Mouse (Mus musculus): ENCODE measurements at regions not wholly inside any gene's neighbourhood (a gene's known extent, or its start where the extent isn't known, plus 50 kb on each side); places are given as distances from the start of the nearest gene placed in this dataset.

DNA sequence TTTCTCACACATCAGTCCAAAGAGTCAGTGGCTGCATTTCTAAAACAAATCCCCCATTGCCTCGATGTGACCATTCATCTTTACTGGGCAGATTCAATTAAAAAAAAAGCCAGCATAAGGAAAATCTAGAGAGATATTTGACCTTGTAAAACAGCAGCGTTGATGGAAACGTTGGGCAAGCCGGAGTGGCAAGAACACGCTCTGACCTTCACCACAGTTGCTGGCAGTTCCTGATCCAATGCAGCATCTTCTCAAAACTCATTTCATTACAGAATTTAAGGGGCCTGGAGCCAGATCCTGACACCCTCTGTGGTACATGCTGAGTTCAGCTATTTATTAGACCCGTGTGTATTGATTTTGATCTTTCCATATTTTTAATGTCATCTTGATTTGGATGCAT is 225.7 kb upstream of the Rnd3 start:
- 87% methylated on average over 6 of the region's 6 CpGs for WGBS
- H3K36me3 ChIP-seq (ENCODE audit: control insufficient read depth, insufficient read depth, low read length) = no peaks in the 10 kb centered on the region
- H3K27ac ChIP-seq (ENCODE audit: low read depth, low read length) = no peak overlapping the region
- ATAC-seq (replicated peaks; ENCODE audit: low FRiP score) (no peak), DNase-seq (ENCODE audit: low spot score) (no peak)
- no peak overlapping the region for H3K9ac ChIP-seq (ENCODE audit: low read length)
- no peaks in the 10 kb centered on the region for H3K4me1 ChIP-seq (replicated peaks; ENCODE audit: control insufficient read depth, insufficient read depth, low read length)
- H3K9me3 ChIP-seq (ENCODE audit: control insufficient read depth, low read length) = no peaks in the 10 kb centered on the region
- H3K27me3 ChIP-seq (ENCODE audit: control insufficient read depth, insufficient read depth, low read length) = no peaks in the 10 kb centered on the region
- H3K4me2 ChIP-seq (ENCODE audit: low read depth, low read length, severe bottlenecking) = no peak overlapping the region
- no peak overlapping the region for H3K4me3 ChIP-seq (ENCODE audit: low read depth, low read length)

DNA sequence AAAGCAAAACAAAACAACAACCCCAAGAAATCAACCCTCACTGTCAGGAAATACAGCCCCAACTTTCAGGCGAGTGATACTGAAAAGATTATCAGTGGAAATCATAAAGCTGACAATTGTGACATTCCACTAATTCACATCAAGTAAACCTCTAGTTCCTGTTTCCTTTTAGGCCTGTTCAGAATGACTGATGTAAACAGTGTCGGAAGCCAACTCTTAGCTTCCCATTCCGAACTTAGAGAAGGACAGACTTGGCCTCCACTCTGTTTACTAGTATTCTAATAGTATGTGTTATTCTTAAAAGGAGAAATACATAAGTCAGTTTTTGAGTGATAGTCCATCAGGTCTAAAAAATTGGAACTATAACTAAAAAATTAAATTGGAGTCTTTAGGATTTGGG is 223.9 kb upstream of the Rnd3 start:
- H3K4me3 ChIP-seq (ENCODE audit: low read depth, low read length) = no peak overlapping the region
- no peaks in the 10 kb centered on the region for H3K36me3 ChIP-seq (ENCODE audit: control insufficient read depth, insufficient read depth, low read length)
- no peaks in the 10 kb centered on the region for H3K4me1 ChIP-seq (replicated peaks; ENCODE audit: control insufficient read depth, insufficient read depth, low read length)
- H3K9me3 ChIP-seq (ENCODE audit: control insufficient read depth, low read length) = no peaks in the 10 kb centered on the region
- H3K9ac ChIP-seq (ENCODE audit: low read length) = no peak overlapping the region
- no peaks in the 10 kb centered on the region for H3K27me3 ChIP-seq (ENCODE audit: control insufficient read depth, insufficient read depth, low read length)
- no peak for DNase-seq (ENCODE audit: low spot score)
- ATAC-seq (replicated peaks; ENCODE audit: low FRiP score) = no peak
- no peak overlapping the region for H3K4me2 ChIP-seq (ENCODE audit: low read depth, low read length, severe bottlenecking)
- WGBS = 86% methylated on average over 3 of the region's 3 CpGs
- no peak overlapping the region for H3K27ac ChIP-seq (ENCODE audit: low read depth, low read length)

DNA sequence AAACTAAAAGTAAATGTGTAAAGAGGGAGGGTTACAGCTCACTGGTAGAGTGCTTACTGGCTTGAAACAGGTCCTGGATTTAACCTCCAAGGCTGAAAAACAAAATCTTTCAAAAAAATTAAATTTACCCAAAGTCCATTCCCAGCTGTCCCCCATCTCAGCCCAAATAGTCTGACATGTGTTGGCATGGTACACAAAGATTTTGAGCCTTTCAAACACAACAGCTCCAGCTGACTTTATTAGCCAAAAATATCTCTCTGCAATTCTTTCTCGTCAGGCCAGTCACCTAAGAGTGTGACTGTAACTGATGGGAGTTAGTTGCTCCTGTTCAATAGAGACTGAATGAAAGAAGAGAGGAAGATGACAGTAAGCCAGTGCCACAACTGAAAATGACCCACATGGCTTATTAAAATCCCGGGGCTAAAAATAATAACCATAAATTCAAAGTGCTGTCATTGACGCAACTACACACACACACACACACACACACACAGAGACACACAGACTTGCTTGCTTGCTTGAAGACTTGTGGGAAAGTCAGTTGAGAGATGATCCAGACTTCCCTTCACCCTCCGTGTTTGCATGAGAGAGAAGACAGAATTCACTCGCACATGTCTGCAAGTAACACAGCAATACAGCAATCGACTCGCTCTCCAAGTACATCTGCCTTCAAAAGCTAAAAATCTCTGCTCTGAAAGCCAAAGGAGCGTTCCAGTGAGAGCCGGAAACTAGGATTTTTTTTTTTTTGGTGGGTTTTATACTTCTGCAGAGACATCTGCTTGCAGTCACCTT is 214.1 kb upstream of the Rnd3 start:
- no peaks in the 10 kb centered on the region for H3K9me3 ChIP-seq (ENCODE audit: control insufficient read depth, low read length)
- no peak overlapping the region for H3K27ac ChIP-seq (ENCODE audit: low read depth, low read length)
- H3K27me3 ChIP-seq (ENCODE audit: control insufficient read depth, insufficient read depth, low read length) = no peaks in the 10 kb centered on the region
- DNase-seq (ENCODE audit: low spot score) (no peak), ATAC-seq (replicated peaks; ENCODE audit: low FRiP score) (no peak)
- H3K36me3 ChIP-seq (ENCODE audit: control insufficient read depth, insufficient read depth, low read length) = no peaks in the 10 kb centered on the region
- H3K9ac ChIP-seq (ENCODE audit: low read length) = no peak overlapping the region
- 86% methylated on average over 9 of the region's 9 CpGs for WGBS
- no peak overlapping the region for H3K4me2 ChIP-seq (ENCODE audit: low read depth, low read length, severe bottlenecking)
- no peaks in the 10 kb centered on the region for H3K4me1 ChIP-seq (replicated peaks; ENCODE audit: control insufficient read depth, insufficient read depth, low read length)
- no peak overlapping the region for H3K4me3 ChIP-seq (ENCODE audit: low read depth, low read length)

DNA sequence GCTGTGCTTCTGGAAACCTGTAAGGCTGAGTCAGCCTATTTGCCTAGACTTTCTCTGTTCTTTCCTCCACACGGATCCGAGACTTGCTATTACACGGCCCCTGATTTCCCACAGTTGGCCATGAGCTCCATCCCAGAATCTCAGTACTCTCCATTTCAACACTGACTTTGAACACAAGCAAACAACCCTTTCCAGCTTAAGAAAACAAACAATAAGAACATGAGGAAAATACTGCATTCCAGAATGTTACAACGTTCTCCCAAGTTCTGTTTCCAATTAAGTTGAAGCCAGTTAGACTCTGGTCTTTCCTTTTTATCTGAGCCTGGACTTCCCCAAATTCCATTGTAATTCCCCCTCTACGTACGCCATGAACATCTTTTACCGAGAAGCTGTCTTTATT is 206.4 kb upstream of the Rnd3 start:
- H3K36me3 ChIP-seq (ENCODE audit: control insufficient read depth, insufficient read depth, low read length) = no peaks in the 10 kb centered on the region
- no peaks in the 10 kb centered on the region for H3K9me3 ChIP-seq (ENCODE audit: control insufficient read depth, low read length)
- no peak for DNase-seq (ENCODE audit: low spot score)
- 76% methylated on average over 7 of the region's 7 CpGs for WGBS
- ATAC-seq (replicated peaks; ENCODE audit: low FRiP score) = no peak
- no peak overlapping the region for H3K4me3 ChIP-seq (ENCODE audit: low read depth, low read length)
- no peaks in the 10 kb centered on the region for H3K4me1 ChIP-seq (replicated peaks; ENCODE audit: control insufficient read depth, insufficient read depth, low read length)
- H3K27me3 ChIP-seq (ENCODE audit: control insufficient read depth, insufficient read depth, low read length) = no peaks in the 10 kb centered on the region
- no peak overlapping the region for H3K9ac ChIP-seq (ENCODE audit: low read length)
- no peak overlapping the region for H3K27ac ChIP-seq (ENCODE audit: low read depth, low read length)
- no peak overlapping the region for H3K4me2 ChIP-seq (ENCODE audit: low read depth, low read length, severe bottlenecking)

DNA sequence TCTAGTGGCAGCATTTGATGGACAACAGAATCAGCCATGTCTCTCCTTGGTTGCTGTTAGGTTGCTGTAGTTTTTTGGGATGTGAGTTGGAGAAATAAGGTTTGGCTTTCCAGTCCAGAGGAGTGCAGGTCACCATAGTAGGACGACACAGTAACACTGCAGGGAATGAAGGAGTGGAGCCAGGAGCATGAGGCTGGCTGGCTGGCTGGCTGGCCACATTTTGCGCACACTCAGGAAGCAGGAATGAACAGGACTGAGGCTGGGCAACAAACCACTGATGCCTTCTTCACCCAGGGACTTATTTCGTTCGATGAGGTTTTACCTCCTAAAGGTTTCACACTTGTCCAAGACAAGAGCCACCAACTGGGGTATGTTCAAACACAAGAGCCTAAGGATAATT is 205.9 kb upstream of the Rnd3 start:
- DNase-seq (ENCODE audit: low spot score) = no peak

DNA sequence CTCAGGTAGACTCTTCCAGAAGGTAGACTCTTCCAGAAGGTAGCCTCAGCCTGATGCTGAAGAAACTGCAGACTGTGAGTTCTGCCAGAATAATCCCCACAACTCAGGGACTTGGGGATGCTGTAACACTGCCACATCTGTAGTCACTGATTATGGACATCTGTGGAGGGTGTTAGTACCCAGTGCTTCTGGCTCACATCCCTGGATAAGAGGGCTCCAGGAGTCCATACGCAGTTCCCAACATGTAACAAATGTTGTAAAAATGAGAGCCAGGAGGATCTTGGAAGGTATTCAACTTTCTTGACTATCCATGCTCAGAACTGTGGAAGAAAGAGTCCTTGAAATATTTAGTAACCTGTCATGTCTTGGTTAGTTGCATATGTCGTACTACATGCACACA is 200.7 kb upstream of the Rnd3 start:
- ATAC-seq (replicated peaks; ENCODE audit: low FRiP score) (no peak), DNase-seq (ENCODE audit: low spot score) (no peak)
- Histone ChIP-seq H3K4me2 (ENCODE audit: low read depth, low read length, severe bottlenecking) (no peak overlapping the region), H3K9me3 (ENCODE audit: control insufficient read depth, low read length) (no peaks in the 10 kb centered on the region), H3K9ac (ENCODE audit: low read length) (no peak overlapping the region), H3K27me3 (ENCODE audit: control insufficient read depth, insufficient read depth, low read length) (no peaks in the 10 kb centered on the region), H3K27ac (ENCODE audit: low read depth, low read length) (no peak overlapping the region), H3K4me3 (ENCODE audit: low read depth, low read length) (no peak overlapping the region), H3K4me1 (replicated peaks; ENCODE audit: control insufficient read depth, insufficient read depth, low read length) (no peaks in the 10 kb centered on the region), H3K36me3 (ENCODE audit: control insufficient read depth, insufficient read depth, low read length) (no peaks in the 10 kb centered on the region)
- 96% methylated on average over 2 of the region's 2 CpGs for WGBS

More for the DNA sequence above, 205.9 kb upstream of the Rnd3 start:
- Histone ChIP-seq H3K4me3 (ENCODE audit: low read depth, low read length) (no peak overlapping the region), H3K36me3 (ENCODE audit: control insufficient read depth, insufficient read depth, low read length) (no peaks in the 10 kb centered on the region), H3K9ac (ENCODE audit: low read length) (no peak overlapping the region), H3K4me2 (ENCODE audit: low read depth, low read length, severe bottlenecking) (no peak overlapping the region), H3K9me3 (ENCODE audit: control insufficient read depth, low read length) (no peaks in the 10 kb centered on the region), H3K27ac (ENCODE audit: low read depth, low read length) (no peak overlapping the region), H3K4me1 (replicated peaks; ENCODE audit: control insufficient read depth, insufficient read depth, low read length) (no peaks in the 10 kb centered on the region), H3K27me3 (ENCODE audit: control insufficient read depth, insufficient read depth, low read length) (no peaks in the 10 kb centered on the region)
- WGBS = 85% methylated on average over 4 of the region's 4 CpGs
- no peak for ATAC-seq (replicated peaks; ENCODE audit: low FRiP score)

DNA sequence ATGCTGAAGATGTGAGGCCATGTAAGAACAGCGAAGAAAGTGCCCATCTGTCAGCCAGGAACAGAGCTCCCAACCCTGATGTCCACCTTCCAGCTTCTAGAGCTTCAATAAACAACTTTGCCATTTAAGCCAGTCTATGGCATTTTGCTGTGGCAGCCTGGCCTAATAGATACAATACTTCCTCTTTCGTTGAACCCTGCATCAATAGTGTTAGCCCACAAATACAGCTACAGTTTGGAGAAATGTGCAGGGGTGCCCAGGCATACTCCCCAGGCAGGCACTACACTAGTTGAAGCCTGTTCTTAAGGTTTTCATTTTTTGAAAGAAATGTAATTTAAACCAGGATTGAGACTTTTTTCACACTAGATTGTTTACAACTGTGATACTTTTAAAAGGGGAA is 199.9 kb upstream of the Rnd3 start:
- WGBS = 89% methylated on average over 2 of the region's 2 CpGs
- Histone ChIP-seq H3K4me3 (ENCODE audit: low read depth, low read length) (no peak overlapping the region), H3K27me3 (ENCODE audit: control insufficient read depth, insufficient read depth, low read length) (no peaks in the 10 kb centered on the region), H3K36me3 (ENCODE audit: control insufficient read depth, insufficient read depth, low read length) (no peaks in the 10 kb centered on the region), H3K4me2 (ENCODE audit: low read depth, low read length, severe bottlenecking) (no peak overlapping the region), H3K9me3 (ENCODE audit: control insufficient read depth, low read length) (no peaks in the 10 kb centered on the region), H3K4me1 (replicated peaks; ENCODE audit: control insufficient read depth, insufficient read depth, low read length) (no peaks in the 10 kb centered on the region), H3K9ac (ENCODE audit: low read length) (no peak overlapping the region), H3K27ac (ENCODE audit: low read depth, low read length) (no peak overlapping the region)
- DNase-seq (ENCODE audit: low spot score) = no peak
- ATAC-seq (replicated peaks; ENCODE audit: low FRiP score) = no peak

DNA sequence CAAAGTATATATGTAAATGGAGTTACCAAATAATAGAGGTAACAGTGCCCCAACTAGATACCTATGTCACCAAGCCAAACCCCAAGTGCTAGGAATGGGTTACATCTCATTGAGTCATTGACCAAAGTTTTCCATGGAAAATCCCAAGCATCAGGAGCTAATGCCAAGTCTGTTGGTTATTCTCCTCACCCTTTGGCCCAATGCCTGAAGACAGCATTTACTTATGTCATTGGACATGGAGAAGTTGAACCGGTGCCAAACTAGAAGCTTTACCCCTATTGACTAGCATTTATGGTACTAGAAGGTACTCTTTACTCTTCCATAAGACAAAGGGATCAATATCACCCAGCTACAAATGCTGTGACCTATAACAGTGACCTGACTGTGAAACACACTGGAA is 198.2 kb upstream of the Rnd3 start:
- Histone ChIP-seq H3K4me1 (replicated peaks; ENCODE audit: control insufficient read depth, insufficient read depth, low read length) (no peaks in the 10 kb centered on the region), H3K27me3 (ENCODE audit: control insufficient read depth, insufficient read depth, low read length) (no peaks in the 10 kb centered on the region), H3K4me2 (ENCODE audit: low read depth, low read length, severe bottlenecking) (no peak overlapping the region), H3K27ac (ENCODE audit: low read depth, low read length) (no peak overlapping the region), H3K36me3 (ENCODE audit: control insufficient read depth, insufficient read depth, low read length) (no peaks in the 10 kb centered on the region), H3K4me3 (ENCODE audit: low read depth, low read length) (no peak overlapping the region), H3K9ac (ENCODE audit: low read length) (no peak overlapping the region), H3K9me3 (ENCODE audit: control insufficient read depth, low read length) (no peaks in the 10 kb centered on the region)
- ATAC-seq (replicated peaks; ENCODE audit: low FRiP score) (no peak), DNase-seq (ENCODE audit: low spot score) (no peak)
- 89% methylated on average over 1 of the region's 1 CpGs for WGBS

DNA sequence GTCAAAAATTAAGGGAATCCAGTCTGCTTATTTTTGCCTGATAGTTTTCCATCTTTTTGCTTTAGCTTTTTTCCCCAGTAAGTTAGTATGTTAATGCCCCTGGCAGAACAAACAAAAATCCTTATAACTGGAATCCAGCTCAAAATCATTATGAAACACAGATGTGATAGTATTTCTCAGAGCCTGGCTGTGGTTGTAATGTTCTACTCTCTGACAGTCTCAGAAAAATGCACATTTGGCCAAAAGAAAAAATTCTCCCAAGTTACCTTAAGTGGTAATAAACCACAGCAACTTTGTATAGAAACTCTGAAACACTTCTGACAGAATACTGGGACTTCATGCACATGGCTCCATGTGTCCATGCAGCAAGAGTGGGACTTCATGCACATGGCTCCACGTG is 193.5 kb upstream of the Rnd3 start:
- ATAC-seq (replicated peaks; ENCODE audit: low FRiP score) = no peak
- no peak for DNase-seq (ENCODE audit: low spot score)
- no peaks in the 10 kb centered on the region for H3K4me1 ChIP-seq (replicated peaks; ENCODE audit: control insufficient read depth, insufficient read depth, low read length)
- no peaks in the 10 kb centered on the region for H3K36me3 ChIP-seq (ENCODE audit: control insufficient read depth, insufficient read depth, low read length)
- H3K27me3 ChIP-seq (ENCODE audit: control insufficient read depth, insufficient read depth, low read length) = no peaks in the 10 kb centered on the region
- no peak overlapping the region for H3K9ac ChIP-seq (ENCODE audit: low read length)
- WGBS = 75% methylated on average over 1 of the region's 1 CpGs
- H3K4me2 ChIP-seq (ENCODE audit: low read depth, low read length, severe bottlenecking) = no peak overlapping the region
- no peak overlapping the region for H3K27ac ChIP-seq (ENCODE audit: low read depth, low read length)
- no peaks in the 10 kb centered on the region for H3K9me3 ChIP-seq (ENCODE audit: control insufficient read depth, low read length)
- no peak overlapping the region for H3K4me3 ChIP-seq (ENCODE audit: low read depth, low read length)
